Mouse (Mus musculus): ENCODE measurements around the gene Med25. TPM values are rescaled to one million over a fixed set of nuclear protein-coding genes. Genes with fewer than 3 reads are reported as not detected.

Gene Med25
- polyA plus RNA-seq, 1 experiment: 208 TPM

DNA sequence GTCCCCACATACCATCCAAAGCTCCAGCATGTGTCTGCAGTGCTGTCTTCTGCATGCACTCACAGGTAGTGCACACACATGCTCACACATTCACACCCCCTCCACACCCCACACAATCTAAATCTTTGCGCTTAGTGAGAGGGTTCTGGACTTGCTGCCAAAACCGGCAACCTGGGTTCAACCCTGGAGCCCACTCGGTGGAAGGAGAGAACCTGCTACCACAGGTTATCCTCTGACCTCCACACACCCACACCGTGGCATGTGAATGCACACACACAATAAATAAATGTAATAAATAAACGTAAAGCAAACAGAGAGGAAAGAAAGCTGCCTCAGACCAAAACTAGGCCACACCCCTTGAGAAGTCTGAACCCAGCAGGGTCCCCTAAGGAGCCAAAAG lies 44.7 kb downstream of the Med25 start:
- peak overlapping the region; percentile 80 for H3K4me3 ChIP-seq (ENCODE audit: low read depth, low read length)
- peaks cover 37% of the 10 kb centered on the region for H3K36me3 ChIP-seq (ENCODE audit: control insufficient read depth, insufficient read depth, low read length)
- TF ChIP-seq CTCF (IDR thresholded peaks at IDR 0.05; ENCODE audit: extremely low read depth, insufficient read length, insufficient replicate concordance, low read depth, low read length) (no peak), POLR2A (IDR thresholded peaks at IDR 0.05; ENCODE audit: low read depth, low read length) (no peak)
- no peak overlapping the region for H3K27ac ChIP-seq (ENCODE audit: insufficient read depth, low read depth, low read length)
- 29% methylated on average over 5 of the region's 5 CpGs for WGBS
- H3K27me3 ChIP-seq (ENCODE audit: control insufficient read depth, insufficient read depth, low read length): no peaks in the 10 kb centered on the region
- H3K4me1 ChIP-seq (ENCODE audit: control insufficient read depth, insufficient read depth, insufficient read length, low read length): peaks cover 8% of the 10 kb centered on the region; the same call in 1 of the 2 replicates

- no peak overlapping the region for H3K27ac ChIP-seq (ENCODE audit: insufficient read depth, low read depth, low read length)
- H3K4me1 ChIP-seq (ENCODE audit: control insufficient read depth, insufficient read depth, insufficient read length, low read length): peaks cover 8% of the 10 kb centered on the region; the same call in 1 of the 2 replicates
- WGBS: 87% methylated on average over 7 of the region's 7 CpGs
- H3K4me3 ChIP-seq (ENCODE audit: low read depth, low read length): no peak overlapping the region
- H3K36me3 ChIP-seq (ENCODE audit: control insufficient read depth, insufficient read depth, low read length): peaks cover 46% of the 10 kb centered on the region
- TF ChIP-seq CTCF (IDR thresholded peaks at IDR 0.05; ENCODE audit: extremely low read depth, insufficient read length, insufficient replicate concordance, low read depth, low read length) (no peak), POLR2A (IDR thresholded peaks at IDR 0.05; ENCODE audit: low read depth, low read length) (no peak)
- H3K27me3 ChIP-seq (ENCODE audit: control insufficient read depth, insufficient read depth, low read length): no peaks in the 10 kb centered on the region
Observed at GRCm38 (mm10) chr7:44846804-44847203, 45.7 kb downstream of the Med25 start.

DNA sequence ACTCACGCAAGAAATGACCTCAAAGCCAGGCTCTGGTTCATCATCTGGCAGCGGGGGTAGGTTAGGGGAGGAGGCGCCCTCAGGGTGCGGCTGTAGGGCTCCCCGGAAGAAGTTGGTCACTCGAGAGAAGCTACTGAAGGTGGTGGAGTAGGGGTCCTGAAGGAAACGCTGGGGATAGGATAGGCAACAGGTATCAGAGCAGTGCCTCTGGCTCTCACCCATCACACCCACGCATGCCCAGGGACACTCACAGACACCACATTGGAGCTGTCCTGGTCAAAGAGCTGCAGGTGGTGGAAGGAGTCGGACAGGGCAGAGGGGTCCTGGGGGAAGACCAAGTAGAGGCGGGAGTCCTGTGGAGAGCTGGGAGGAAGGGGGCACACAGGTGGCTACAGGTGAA lies 47.5 kb downstream of the Med25 start:
- Histone ChIP-seq H3K36me3 (ENCODE audit: control insufficient read depth, insufficient read depth, low read length) (peaks cover 53% of the 10 kb centered on the region), H3K27me3 (ENCODE audit: control insufficient read depth, insufficient read depth, low read length) (no peaks in the 10 kb centered on the region), H3K4me3 (ENCODE audit: low read depth, low read length) (no peak overlapping the region), H3K27ac (ENCODE audit: insufficient read depth, low read depth, low read length) (no peak overlapping the region), H3K4me1 (ENCODE audit: control insufficient read depth, insufficient read depth, insufficient read length, low read length) (peaks cover 7% of the 10 kb centered on the region)
- TF ChIP-seq CTCF (IDR thresholded peaks at IDR 0.05; ENCODE audit: extremely low read depth, insufficient read length, insufficient replicate concordance, low read depth, low read length) (no peak), POLR2A (IDR thresholded peaks at IDR 0.05; ENCODE audit: low read depth, low read length) (no peak)
- 92% methylated on average over 10 of the region's 10 CpGs for WGBS

DNA sequence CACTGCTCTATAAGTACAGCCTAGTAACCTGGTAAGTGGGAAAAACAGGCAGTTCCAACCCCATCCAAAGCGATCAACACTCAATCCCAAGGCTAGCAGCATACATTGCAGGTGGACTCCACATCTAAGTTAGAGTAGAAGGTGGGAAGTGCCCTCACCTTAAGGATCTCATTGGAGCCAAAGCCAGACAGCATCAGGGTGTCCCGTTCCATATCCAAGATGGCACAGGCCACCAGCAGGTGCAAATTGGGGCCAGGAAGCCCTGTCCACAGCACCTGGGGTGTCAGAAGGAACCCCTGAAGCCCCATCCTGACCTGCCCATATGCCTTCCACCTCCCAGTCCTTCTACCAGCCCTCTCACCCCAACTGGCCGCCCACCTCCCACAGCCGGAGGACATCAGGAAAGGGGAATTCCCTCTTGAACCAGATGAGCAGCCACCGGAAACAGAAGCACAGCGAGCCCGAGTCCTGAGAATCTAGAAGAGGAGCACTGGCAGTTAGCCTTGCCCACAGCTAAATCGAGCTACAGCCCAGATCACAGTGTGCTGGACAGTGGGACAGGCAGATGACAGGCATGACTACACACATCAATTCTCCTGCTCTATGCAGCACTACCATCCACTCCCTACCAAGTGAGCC lies 50.6 kb downstream of the Med25 start:
- peaks cover 53% of the 10 kb centered on the region for H3K36me3 ChIP-seq (ENCODE audit: control insufficient read depth, insufficient read depth, low read length)
- no peak for TF ChIP-seq POLR2A (IDR thresholded peaks at IDR 0.05; ENCODE audit: low read depth, low read length)
- H3K4me1 ChIP-seq (ENCODE audit: control insufficient read depth, insufficient read depth, insufficient read length, low read length): peaks cover 13% of the 10 kb centered on the region
- H3K27ac ChIP-seq (ENCODE audit: insufficient read depth, low read depth, low read length): no peak overlapping the region
- H3K27me3 ChIP-seq (ENCODE audit: control insufficient read depth, insufficient read depth, low read length): no peaks in the 10 kb centered on the region
- H3K4me3 ChIP-seq (ENCODE audit: low read depth, low read length): no peak overlapping the region
- 90% methylated on average over 8 of the region's 8 CpGs for WGBS

- WGBS: 69% methylated on average over 14 of the region's 14 CpGs
- Histone ChIP-seq H3K27me3 (ENCODE audit: control insufficient read depth, insufficient read depth, low read length) (no peaks in the 10 kb centered on the region), H3K4me1 (ENCODE audit: control insufficient read depth, insufficient read depth, insufficient read length, low read length) (peaks cover 21% of the 10 kb centered on the region), H3K36me3 (ENCODE audit: control insufficient read depth, insufficient read depth, low read length) (peaks cover 40% of the 10 kb centered on the region), H3K4me3 (ENCODE audit: low read depth, low read length) (peak overlapping the region; percentile 46; the same call in 1 of the 2 replicates), H3K27ac (ENCODE audit: insufficient read depth, low read depth, low read length) (no peak overlapping the region)
- TF ChIP-seq CTCF (IDR thresholded peaks at IDR 0.05; ENCODE audit: extremely low read depth, insufficient read length, insufficient replicate concordance, low read depth, low read length) (no peak), POLR2A (IDR thresholded peaks at IDR 0.05; ENCODE audit: low read depth, low read length) (no peak)
Observed at GRCm38 (mm10) chr7:44840426-44840825, 52.1 kb downstream of the Med25 start.

- peaks cover 33% of the 10 kb centered on the region for H3K36me3 ChIP-seq (ENCODE audit: control insufficient read depth, insufficient read depth, low read length)
- peak overlapping the region; percentile 46 for H3K4me3 ChIP-seq (ENCODE audit: low read depth, low read length)
- WGBS: 5% methylated on average over 58 of the region's 58 CpGs
- no peaks in the 10 kb centered on the region for H3K27me3 ChIP-seq (ENCODE audit: control insufficient read depth, insufficient read depth, low read length)
- peaks cover 21% of the 10 kb centered on the region for H3K4me1 ChIP-seq (ENCODE audit: control insufficient read depth, insufficient read depth, insufficient read length, low read length)
- no peak overlapping the region for H3K27ac ChIP-seq (ENCODE audit: insufficient read depth, low read depth, low read length)
- TF ChIP-seq CTCF (IDR thresholded peaks at IDR 0.05; ENCODE audit: extremely low read depth, insufficient read length, insufficient replicate concordance, low read depth, low read length): no peak
- no peak for TF ChIP-seq POLR2A (IDR thresholded peaks at IDR 0.05; ENCODE audit: low read depth, low read length)
Observed at GRCm38 (mm10) chr7:44839491-44840191, 52.9 kb downstream of the Med25 start.

DNA sequence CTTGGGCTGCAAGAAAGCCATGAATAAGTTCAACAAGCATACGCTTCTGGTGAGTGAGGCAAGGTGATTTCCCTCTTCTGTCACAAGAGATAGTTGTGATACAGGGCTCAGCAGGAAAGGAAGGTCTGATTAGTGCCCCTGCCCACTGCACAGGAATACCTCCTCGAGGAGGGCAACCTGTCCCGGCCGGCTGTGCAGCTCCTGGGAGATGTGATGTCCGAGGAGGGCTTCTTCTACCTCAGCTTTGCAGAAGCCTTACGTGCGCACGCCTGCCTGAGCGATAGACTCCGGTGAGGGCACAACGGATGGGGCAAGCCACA lies 53.4 kb downstream of the Med25 start:
- WGBS: 29% methylated on average over 11 of the region's 11 CpGs
- Histone ChIP-seq H3K36me3 (ENCODE audit: control insufficient read depth, insufficient read depth, low read length) (peaks cover 29% of the 10 kb centered on the region), H3K27ac (ENCODE audit: insufficient read depth, low read depth, low read length) (no peak overlapping the region), H3K27me3 (ENCODE audit: control insufficient read depth, insufficient read depth, low read length) (no peaks in the 10 kb centered on the region), H3K4me1 (ENCODE audit: control insufficient read depth, insufficient read depth, insufficient read length, low read length) (peaks cover 21% of the 10 kb centered on the region), H3K4me3 (ENCODE audit: low read depth, low read length) (peak overlapping the region; percentile 46)
- TF ChIP-seq POLR2A (IDR thresholded peaks at IDR 0.05; ENCODE audit: low read depth, low read length) (no peak), CTCF (IDR thresholded peaks at IDR 0.05; ENCODE audit: extremely low read depth, insufficient read length, insufficient replicate concordance, low read depth, low read length) (no peak)

Data from small intestine, adult 2 months (tissue).